Mouse (Mus musculus) central nervous system, embryonic 11.5 days (tissue): Measurements from ENCODE around the gene 0610037L13Rik. TPM values are rescaled to one million over a fixed set of nuclear protein-coding genes. Genes with fewer than 3 reads are reported as not detected.

Experiments used
- polyA plus RNA-seq: library from polyadenylated mRNA; depleted of rRNA; stranded (reverse); fragments of >200 nt; gene quantifications from 2 replicates; pipeline ENCODE4 v1.2.3, GENCODE M21; 2012; rRNA removed

The 0610037L13Rik gene
- polyA plus RNA-seq, result 148 and 152 TPM in 2 replicates

DNA sequence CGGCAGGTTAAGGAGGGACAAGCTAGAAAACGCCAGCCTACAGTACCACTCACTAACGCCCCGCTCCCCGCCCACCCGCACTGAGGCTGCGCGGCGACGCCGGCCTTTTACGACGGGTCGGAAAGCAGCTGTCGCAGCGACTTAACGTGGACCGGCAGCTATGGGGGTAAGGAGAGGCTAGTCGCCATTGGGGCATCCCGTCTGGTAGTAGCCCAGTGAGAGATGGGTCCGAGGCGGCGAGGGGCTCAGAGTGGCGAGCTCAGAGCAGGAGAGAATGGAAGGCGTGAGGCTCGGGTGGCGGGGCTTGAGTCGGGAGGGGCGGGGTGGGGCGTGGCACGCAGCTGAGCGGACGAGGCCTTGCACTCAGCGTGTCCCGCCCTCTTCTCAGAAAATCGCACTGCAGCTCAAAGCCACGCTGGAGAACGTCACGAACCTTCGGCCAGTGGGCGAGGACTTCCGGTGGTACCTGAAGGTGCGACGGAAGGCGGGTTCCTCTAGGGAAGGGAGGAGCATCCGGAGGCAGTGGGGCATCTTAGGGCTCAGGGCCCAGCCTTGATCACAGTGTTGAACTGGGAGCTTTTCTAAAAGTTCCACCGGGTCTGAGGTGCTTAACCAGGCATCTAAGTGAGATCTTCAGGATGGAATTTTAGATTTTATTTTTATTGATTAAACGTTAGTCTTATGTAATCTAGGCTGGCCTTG, at the start of gene 0610037L13Rik:
TSS of gene 0610037L13Rik (plus strand) at position 83 of the 702 bp plus-strand sequence.

DNA sequence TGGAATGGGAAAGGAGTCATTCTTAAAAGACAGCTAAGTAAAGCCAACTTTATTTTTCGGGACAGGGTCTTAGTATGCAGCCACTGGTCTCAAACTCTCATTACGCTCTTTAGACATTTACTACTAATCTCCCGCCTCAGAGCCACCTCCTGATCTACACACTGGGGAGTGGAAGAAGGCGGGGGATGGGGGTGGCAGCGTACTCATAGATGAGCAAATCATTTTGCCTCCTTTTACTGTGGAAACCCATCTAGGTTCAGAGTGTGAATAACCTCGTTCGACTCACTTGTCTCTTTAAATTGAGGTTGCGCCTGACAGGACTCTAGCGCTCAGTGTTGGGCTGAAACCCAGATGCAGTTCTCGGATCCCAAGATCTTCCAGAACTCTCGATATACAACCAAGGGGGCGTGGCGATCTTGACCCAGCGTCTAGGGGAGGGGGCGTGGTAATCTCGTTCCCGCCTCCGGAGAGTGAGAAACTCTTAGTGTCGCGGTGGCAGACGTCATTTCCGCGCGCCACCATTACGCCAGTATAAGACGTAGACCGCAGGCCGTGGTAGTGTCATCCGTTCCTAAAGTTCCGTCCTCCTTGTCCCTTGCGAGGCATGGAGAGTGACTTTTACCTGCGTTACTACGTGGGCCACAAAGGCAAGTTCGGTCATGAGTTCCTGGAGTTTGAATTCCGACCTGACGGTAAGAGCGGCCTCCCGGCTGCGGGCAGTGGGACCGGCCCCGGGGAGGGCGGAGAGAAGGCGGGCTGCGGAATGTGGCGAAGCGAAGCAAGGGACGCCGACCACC, 10.2 kb upstream of the 0610037L13Rik start, which contains the start of gene Magoh:
TSS of gene Magoh (plus strand) at position 502 of the 797 bp plus-strand sequence.

DNA sequence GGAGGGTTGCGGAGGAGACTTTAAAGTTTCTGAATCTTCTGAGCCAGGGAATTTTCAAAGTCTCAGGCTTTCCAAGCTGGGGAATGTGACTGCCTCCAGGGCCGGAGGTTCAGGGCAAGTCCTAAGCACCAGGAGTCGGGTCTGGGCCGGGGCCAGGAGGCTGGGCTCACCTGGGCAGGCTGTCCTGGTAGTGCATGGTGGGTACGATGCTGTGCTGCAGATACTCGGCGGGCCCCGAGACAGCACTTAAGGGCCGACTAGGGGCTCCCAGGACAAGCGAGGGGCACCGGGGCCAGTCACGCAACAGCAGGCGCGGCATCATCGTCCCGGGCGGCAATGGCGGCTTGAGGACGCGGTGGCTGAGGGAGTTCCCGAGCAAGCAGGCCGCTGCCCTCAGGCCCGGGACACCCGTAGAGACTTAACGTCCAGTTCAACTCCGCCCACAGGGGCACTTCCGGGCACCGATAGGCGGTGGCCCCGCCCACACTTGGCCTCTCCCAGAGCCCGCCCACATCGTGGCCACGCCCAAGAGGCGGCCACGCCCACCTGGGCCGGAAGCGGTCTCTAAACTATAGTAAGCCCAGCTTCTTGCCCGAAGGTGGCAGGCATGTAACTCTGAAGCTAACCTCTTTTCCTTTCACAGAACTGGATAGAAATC, 33.7 kb downstream of the 0610037L13Rik start, which contains the start of gene Cpt2:
TSS of gene Cpt2 (minus strand) at position 466 of the 658 bp plus-strand sequence.

Other genes starting within 250 kb of the 0610037L13Rik start
- gene Dmrtb1, start 205.6 kb upstream of the 0610037L13Rik start, polyA plus RNA-seq, result 15.2 and 15.5 TPM in 2 replicates
- gene Lrp8, start 87.6 kb upstream of the 0610037L13Rik start, polyA plus RNA-seq, result 37.7 and 74.5 TPM in 2 replicates
- 235 and 322 TPM in 2 replicates for gene Magoh, start 10.1 kb upstream of the 0610037L13Rik start, polyA plus RNA-seq
- gene Cpt2, start 33.8 kb downstream of the 0610037L13Rik start, polyA plus RNA-seq, result 21.6 and 24.9 TPM in 2 replicates
- gene Slc1a7, start 78.5 kb downstream of the 0610037L13Rik start, polyA plus RNA-seq, result 0.05 TPM in 1 of 2 replicates, not detected in the other
- gene Podn, start 206.6 kb downstream of the 0610037L13Rik start, polyA plus RNA-seq, result 2.1 and 3.1 TPM in 2 replicates